Mouse (Mus musculus): ENCODE data around the gene Arhgef2. TPM values are rescaled to one million over a fixed set of nuclear protein-coding genes. Genes with fewer than 3 reads are reported as not detected.

Arhgef2 gene
- polyA plus RNA-seq, 1 experiment from 2014 or later: 16.4 TPM

GRCm38 (mm10) chr3:88628766-88629165 lies 23.0 kb downstream of the Arhgef2 start:
- Histone ChIP-seq H3K9me3 (replicated peaks) (no peaks in the 10 kb centered on the region), H3K4me1 (replicated peaks) (peaks cover 81% of the 10 kb centered on the region), H3K9ac (peak overlapping the region; percentile 13; the same call in 1 of the 2 replicates), H3K27me3 (no peaks in the 10 kb centered on the region), H3K4me2 (no peak overlapping the region), H3K36me3 (peaks cover 37% of the 10 kb centered on the region), H3K27ac (0 out of 2 replicates have a peak overlapping the region, but pooled peaks have one; percentile 13), H3K4me3 (replicated peaks) (no peak overlapping the region)
- DNase-seq (no peak), ATAC-seq (ENCODE audit: low read depth) (no peak)
- WGBS (ENCODE audit: insufficient replicate concordance): 66% methylated on average over 4 of the region's 4 CpGs

- peaks cover 77% of the 10 kb centered on the region for H3K4me1 ChIP-seq (replicated peaks)
- no peaks in the 10 kb centered on the region for H3K27me3 ChIP-seq
- 0 out of 2 replicates have a peak overlapping the region, but pooled peaks have one; percentile 13 for H3K27ac ChIP-seq
- H3K4me3 ChIP-seq (replicated peaks): no peak overlapping the region
- ATAC-seq (ENCODE audit: low read depth) (no peak), DNase-seq (no peak)
- H3K4me2 ChIP-seq: no peak overlapping the region
- no peak overlapping the region for H3K9ac ChIP-seq
- WGBS (ENCODE audit: insufficient replicate concordance): 66% methylated on average over 13 of the region's 13 CpGs
- H3K9me3 ChIP-seq (replicated peaks): no peaks in the 10 kb centered on the region
- H3K36me3 ChIP-seq: peaks cover 42% of the 10 kb centered on the region
These were observed 23.5 kb downstream of the Arhgef2 start for GRCm38 (mm10) chr3:88629244-88629643.

- Histone ChIP-seq H3K4me2 (no peak overlapping the region), H3K9ac (no peak overlapping the region), H3K4me1 (replicated peaks) (peaks cover 69% of the 10 kb centered on the region), H3K4me3 (replicated peaks) (no peak overlapping the region), H3K27ac (no peak overlapping the region), H3K36me3 (peaks cover 50% of the 10 kb centered on the region), H3K27me3 (no peaks in the 10 kb centered on the region), H3K9me3 (replicated peaks) (no peaks in the 10 kb centered on the region)
- ATAC-seq (ENCODE audit: low read depth) (no peak), DNase-seq (no peak)
- WGBS (ENCODE audit: insufficient replicate concordance): 78% methylated on average over 9 of the region's 9 CpGs
These were observed 24.3 kb downstream of the Arhgef2 start for GRCm38 (mm10) chr3:88630018-88630417.

- H3K36me3 ChIP-seq: peaks cover 58% of the 10 kb centered on the region
- no peak overlapping the region for H3K4me2 ChIP-seq
- peak overlapping the region; percentile 45; the same call in 1 of the 2 replicates for H3K27ac ChIP-seq
- no peaks in the 10 kb centered on the region for H3K9me3 ChIP-seq (replicated peaks)
- DNase-seq (no peak), ATAC-seq (ENCODE audit: low read depth) (no peak)
- H3K4me3 ChIP-seq (replicated peaks): no peak overlapping the region
- peaks cover 60% of the 10 kb centered on the region for H3K4me1 ChIP-seq (replicated peaks)
- H3K9ac ChIP-seq: no peak overlapping the region
- WGBS (ENCODE audit: insufficient replicate concordance): 59% methylated on average over 6 of the region's 6 CpGs
- no peaks in the 10 kb centered on the region for H3K27me3 ChIP-seq
These were observed 25.1 kb downstream of the Arhgef2 start for GRCm38 (mm10) chr3:88630849-88631341.

GRCm38 (mm10) chr3:88631921-88632587 lies 26.3 kb downstream of the Arhgef2 start:
- ATAC-seq (ENCODE audit: low read depth) (peak; percentile 13; the same call in 1 of the 2 replicates), DNase-seq (no peak)
- H3K27ac ChIP-seq: no peak overlapping the region
- H3K9ac ChIP-seq: no peak overlapping the region
- H3K27me3 ChIP-seq: no peaks in the 10 kb centered on the region
- H3K4me1 ChIP-seq (replicated peaks): peaks cover 49% of the 10 kb centered on the region
- WGBS (ENCODE audit: insufficient replicate concordance): 77% methylated on average over 12 of the region's 12 CpGs
- peaks cover 70% of the 10 kb centered on the region for H3K36me3 ChIP-seq
- H3K4me2 ChIP-seq: no peak overlapping the region
- H3K4me3 ChIP-seq (replicated peaks): no peak overlapping the region
- no peaks in the 10 kb centered on the region for H3K9me3 ChIP-seq (replicated peaks)

GRCm38 (mm10) chr3:88633056-88633455 lies 27.3 kb downstream of the Arhgef2 start:
- no peak overlapping the region for H3K4me3 ChIP-seq (replicated peaks)
- DNase-seq: no peak
- no peaks in the 10 kb centered on the region for H3K9me3 ChIP-seq (replicated peaks)
- H3K4me1 ChIP-seq (replicated peaks): peaks cover 39% of the 10 kb centered on the region
- no peak overlapping the region for H3K9ac ChIP-seq
- H3K4me2 ChIP-seq: no peak overlapping the region
- H3K36me3 ChIP-seq: peaks cover 72% of the 10 kb centered on the region
- no peak overlapping the region for H3K27ac ChIP-seq
- no peak for ATAC-seq (ENCODE audit: low read depth)
- no peaks in the 10 kb centered on the region for H3K27me3 ChIP-seq
- 78% methylated on average over 10 of the region's 10 CpGs for whole genome bisulfite sequencing (ENCODE audit: insufficient replicate concordance)

- ATAC-seq (ENCODE audit: low read depth) (no peak), DNase-seq (no peak)
- no peaks in the 10 kb centered on the region for H3K27me3 ChIP-seq
- H3K9ac ChIP-seq: no peak overlapping the region
- no peaks in the 10 kb centered on the region for H3K9me3 ChIP-seq (replicated peaks)
- no peak overlapping the region for H3K4me3 ChIP-seq (replicated peaks)
- 83% methylated on average over 19 of the region's 19 CpGs for WGBS (ENCODE audit: insufficient replicate concordance)
- peaks cover 14% of the 10 kb centered on the region; the same call in 1 of the 2 replicates for H3K4me1 ChIP-seq (replicated peaks)
- no peak overlapping the region for H3K4me2 ChIP-seq
- no peak overlapping the region for H3K27ac ChIP-seq
- H3K36me3 ChIP-seq: peaks cover 78% of the 10 kb centered on the region
These were observed 29.9 kb downstream of the Arhgef2 start for GRCm38 (mm10) chr3:88635506-88636275.

- 84% methylated on average over 8 of the region's 8 CpGs for WGBS (ENCODE audit: insufficient replicate concordance)
- no peak overlapping the region for H3K27ac ChIP-seq
- H3K4me1 ChIP-seq (replicated peaks): 0 out of 2 replicates have a peak, but pooled peaks cover 5% of the 10 kb centered on the region
These were observed 30.8 kb downstream of the Arhgef2 start for GRCm38 (mm10) chr3:88636555-88636986.

GRCm38 (mm10) chr3:88637134-88637533 lies 31.4 kb downstream of the Arhgef2 start:
- Histone ChIP-seq H3K4me2 (no peak overlapping the region), H3K9me3 (replicated peaks) (no peaks in the 10 kb centered on the region), H3K9ac (no peak overlapping the region), H3K4me1 (replicated peaks) (0 out of 2 replicates have a peak, but pooled peaks cover under 1% of the 10 kb centered on the region), H3K27ac (no peak overlapping the region), H3K36me3 (peaks cover 83% of the 10 kb centered on the region), H3K27me3 (no peaks in the 10 kb centered on the region), H3K4me3 (replicated peaks) (no peak overlapping the region)
- no peak for DNase-seq
- WGBS (ENCODE audit: insufficient replicate concordance): 79% methylated on average over 5 of the region's 5 CpGs
- no peak for ATAC-seq (ENCODE audit: low read depth)

More at GRCm38 (mm10) chr3:88636555-88636986, 30.8 kb downstream of the Arhgef2 start:
- Histone ChIP-seq H3K4me2 (no peak overlapping the region), H3K4me3 (replicated peaks) (no peak overlapping the region), H3K9me3 (replicated peaks) (no peaks in the 10 kb centered on the region), H3K36me3 (peaks cover 83% of the 10 kb centered on the region), H3K27me3 (no peaks in the 10 kb centered on the region), H3K9ac (no peak overlapping the region)
- DNase-seq (no peak), ATAC-seq (ENCODE audit: low read depth) (no peak)

- no peaks in the 10 kb centered on the region for H3K27me3 ChIP-seq
- no peak overlapping the region for H3K27ac ChIP-seq
- no peak overlapping the region for H3K4me2 ChIP-seq
- ATAC-seq (ENCODE audit: low read depth) (no peak), DNase-seq (no peak)
- no peaks in the 10 kb centered on the region for H3K9me3 ChIP-seq (replicated peaks)
- no peaks in the 10 kb centered on the region for H3K4me1 ChIP-seq (replicated peaks)
- 86% methylated on average over 12 of the region's 12 CpGs for WGBS (ENCODE audit: insufficient replicate concordance)
- H3K4me3 ChIP-seq (replicated peaks): no peak overlapping the region
- peaks cover 85% of the 10 kb centered on the region for H3K36me3 ChIP-seq
- no peak overlapping the region for H3K9ac ChIP-seq
These were observed 33.5 kb downstream of the Arhgef2 start for GRCm38 (mm10) chr3:88639239-88639638.

- H3K4me3 ChIP-seq (replicated peaks): no peak overlapping the region
- ATAC-seq (ENCODE audit: low read depth) (no peak), DNase-seq (no peak)
- H3K9ac ChIP-seq: no peak overlapping the region
- H3K27me3 ChIP-seq: no peaks in the 10 kb centered on the region
- H3K27ac ChIP-seq: no peak overlapping the region
- H3K4me1 ChIP-seq (replicated peaks): no peaks in the 10 kb centered on the region
- WGBS (ENCODE audit: insufficient replicate concordance): 28% methylated on average over 1 of the region's 1 CpGs
- H3K4me2 ChIP-seq: no peak overlapping the region
- no peaks in the 10 kb centered on the region for H3K9me3 ChIP-seq (replicated peaks)
- peaks cover 83% of the 10 kb centered on the region for H3K36me3 ChIP-seq
These were observed 34.9 kb downstream of the Arhgef2 start for GRCm38 (mm10) chr3:88640676-88641075.
